ENCODE assay signal across 8 mouse cellular contexts in genomic region chr6:134773961-134774360, GRCm38 (mm10). TPM values are rescaled to one million over a fixed set of nuclear protein-coding genes. Genes with fewer than 3 reads are reported as not detected.
A peak's percentile ranks its signal among the peaks of the same experiment; 100 is the strongest.
DNase-seq lines count a peak whose midpoint lies in the region; ATAC-seq and TF ChIP-seq lines count a peak whose summit lies in the region.

No protein-coding gene starts in this region.

- peaks cover 5% of the 10 kb centered on the region; the same call in 1 of the 2 replicates for H3K36me3 ChIP-seq in heart, embryonic 14.5 days (ENCODE audit: control insufficient read depth, insufficient read depth, low read length)
- no peaks in the 10 kb centered on the region for H3K36me3 ChIP-seq in liver, embryonic 14.5 days (replicated peaks; ENCODE audit: control insufficient read depth, insufficient read depth, low read depth)
- no peaks in the 10 kb centered on the region for H3K36me3 ChIP-seq in midbrain, embryonic 14.5 days (ENCODE audit: control insufficient read depth, insufficient read depth, low read length)

- peak; percentile 31 for DNase-seq in embryo, embryonic 11 days
- no peak for DNase-seq in embryo, embryonic 9.5 days (ENCODE audit: extremely low spot score)
- peak; percentile 77 for DNase-seq in cerebellum, adult 9-11 months
- DNase-seq in liver, embryonic 14.5 days (ENCODE audit: low read depth in 3 of 3, low spot score in 3 of 3), result peak; percentile 58 to 70 (median 62)
- DNase-seq in spleen, postnatal 14 days (ENCODE audit: low spot score in 2 of 2), result no peak
- DNase-seq in thymus, postnatal 0 days (ENCODE audit: low spot score), result no peak
- no peak for DNase-seq in midbrain, embryonic 14.5 days

- H3K27me3 ChIP-seq in heart, embryonic 14.5 days (ENCODE audit: control insufficient read depth, insufficient read depth, low read length), result no peaks in the 10 kb centered on the region
- H3K27me3 ChIP-seq in liver, embryonic 14.5 days (ENCODE audit: control insufficient read depth, insufficient read depth, low read length), result no peaks in the 10 kb centered on the region
- no peaks in the 10 kb centered on the region for H3K27me3 ChIP-seq in midbrain, embryonic 14.5 days (ENCODE audit: control insufficient read depth, insufficient read depth, low read length)

- TF ChIP-seq EP300 in liver, embryonic 14.5 days (IDR thresholded peaks at IDR 0.05; ENCODE audit: low read depth), result peak; percentile 54; the same call in 1 of the 2 replicates

- TF ChIP-seq CTCF in liver, embryonic 14.5 days (IDR thresholded peaks at IDR 0.05; ENCODE audit: low read depth), result no peak

- H3K9ac ChIP-seq in heart, embryonic 14.5 days (ENCODE audit: low read length), result peak overlapping the region; percentile 53
- no peak overlapping the region; the same call in 1 of the 2 replicates for H3K9ac ChIP-seq in liver, embryonic 14.5 days (replicated peaks)
- H3K9ac ChIP-seq in midbrain, embryonic 14.5 days (replicated peaks; ENCODE audit: low read length), result no peak overlapping the region

- H3K4me2 ChIP-seq in heart, embryonic 14.5 days (ENCODE audit: low read length), result peak overlapping the region; percentile 19
- H3K4me2 ChIP-seq in liver, embryonic 14.5 days (ENCODE audit: low read depth), result peak overlapping the region; percentile 57
- no peak overlapping the region for H3K4me2 ChIP-seq in midbrain, embryonic 14.5 days (ENCODE audit: low read length)

- WGBS in heart, embryonic 14.5 days, result 5% methylated on average over 3 of the region's 3 CpGs
- 3% methylated on average over 3 of the region's 3 CpGs for WGBS in liver, embryonic 14.5 days (ENCODE audit: insufficient replicate concordance)
- WGBS in midbrain, embryonic 14.5 days, result 79% methylated on average over 3 of the region's 3 CpGs

- H3K9me3 ChIP-seq in heart, embryonic 14.5 days (ENCODE audit: control insufficient read depth, low read length), result no peaks in the 10 kb centered on the region
- no peaks in the 10 kb centered on the region for H3K9me3 ChIP-seq in liver, embryonic 14.5 days (ENCODE audit: control insufficient read depth, low read length)
- no peaks in the 10 kb centered on the region for H3K9me3 ChIP-seq in midbrain, embryonic 14.5 days (ENCODE audit: control insufficient read depth, low read length)

- H3K4me3 ChIP-seq in heart, embryonic 14.5 days (ENCODE audit: control insufficient read depth in 1 of 2, insufficient read depth in 1 of 2, low read depth in 1 of 2, low read length in 2 of 2), result no peak overlapping the region
- no peak overlapping the region for H3K4me3 ChIP-seq in liver, embryonic 14.5 days (ENCODE audit: insufficient read depth in 1 of 2, low read depth in 2 of 2, low read length in 2 of 2)
- H3K4me3 ChIP-seq in midbrain, embryonic 14.5 days (replicated peaks; ENCODE audit: low read depth, low read length), result no peak overlapping the region

- ATAC-seq in heart, embryonic 14.5 days (ENCODE audit: insufficient number of reproducible peaks, insufficient read depth, low FRiP score, low read depth), result peak; percentile 89
- ATAC-seq in liver, embryonic 14.5 days (ENCODE audit: insufficient read depth), result peak; percentile 95
- ATAC-seq in midbrain, embryonic 14.5 days (ENCODE audit: low FRiP score, low TSS enrichment), result no peak

- H3K4me1 ChIP-seq in heart, embryonic 14.5 days (ENCODE audit: control insufficient read depth in 2 of 2, insufficient read depth in 2 of 2, low read length in 2 of 2), result peaks cover 5 to 16% of the 10 kb centered on the region in 2 experiments
- H3K4me1 ChIP-seq in liver, embryonic 14.5 days (replicated peaks; ENCODE audit: control insufficient read depth in 2 of 2, insufficient read depth in 2 of 2, low read length in 1 of 2), result peaks cover 23 to 33% of the 10 kb centered on the region in 2 experiments
- H3K4me1 ChIP-seq in midbrain, embryonic 14.5 days (ENCODE audit: control insufficient read depth, insufficient read depth, low read length), result no peaks in the 10 kb centered on the region

- H3K27ac ChIP-seq in heart, embryonic 14.5 days (replicated peaks in 1 of 2; ENCODE audit: control insufficient read depth in 1 of 2, insufficient read depth in 1 of 2, low read depth in 2 of 2, low read length in 2 of 2), result peak overlapping the region; percentile 67 to 78
- peak overlapping the region; percentile 87 for H3K27ac ChIP-seq in liver, embryonic 14.5 days
- no peak overlapping the region for H3K27ac ChIP-seq in midbrain, embryonic 14.5 days (replicated peaks; ENCODE audit: low read depth, low read length)

RNA-seq across cellular contexts. Expression of gene Dusp16, which starts 18.5 kb away (rescaled TPM):
- polyA plus RNA-seq in heart, embryonic 14.5 days (2014; fragmentation: Nextera tagmentation; extraction: Ambion mirVana), result 19.7 and 22.2 TPM in 2 replicates
- 2.6 and 3.7 TPM in 2 replicates for polyA plus RNA-seq in liver, embryonic 14.5 days (2012; rRNA removed)
- 4.1 and 5.4 TPM in 2 replicates for polyA plus RNA-seq in liver, embryonic 14.5 days (2014; fragmentation: Nextera tagmentation; extraction: Ambion mirVana)
- polyA plus RNA-seq in thymus, postnatal 0 days (2015; fragmentation: Nextera tagmentation; extraction: Ambion mirVana), result 6.6 and 7.5 TPM in 2 replicates
- 4.2 and 5.5 TPM in 2 replicates for polyA plus RNA-seq in midbrain, embryonic 14.5 days (2014; fragmentation: Nextera tagmentation; extraction: Ambion mirVana)

RNA-seq across cellular contexts. Expression of gene Crebl2, which starts 56.0 kb away (rescaled TPM):
- 1.6 and 1.8 TPM in 2 replicates for polyA plus RNA-seq in heart, embryonic 14.5 days (2014; fragmentation: Nextera tagmentation; extraction: Ambion mirVana)
- polyA plus RNA-seq in liver, embryonic 14.5 days (2012; rRNA removed), result 2.3 and 2.9 TPM in 2 replicates
- polyA plus RNA-seq in liver, embryonic 14.5 days (2014; fragmentation: Nextera tagmentation; extraction: Ambion mirVana), result 1.1 and 1.6 TPM in 2 replicates
- polyA plus RNA-seq in thymus, postnatal 0 days (2015; fragmentation: Nextera tagmentation; extraction: Ambion mirVana), result 4.9 and 5.5 TPM in 2 replicates
- polyA plus RNA-seq in midbrain, embryonic 14.5 days (2014; fragmentation: Nextera tagmentation; extraction: Ambion mirVana), result 3.9 and 4.3 TPM in 2 replicates

Comparison
In these comparisons a context has a peak if more than half of its experiments do, and no peak if none do; other contexts are left out.
1. DNase-seq: peak in embryo, embryonic 11 days (single experiment), cerebellum, adult 9-11 months (single experiment) and liver, embryonic 14.5 days (3 of 3); none in embryo, embryonic 9.5 days (single experiment), spleen, postnatal 14 days (0 of 2), thymus, postnatal 0 days (single experiment) and midbrain, embryonic 14.5 days (single experiment).